Mouse (Mus musculus): ENCODE measurements around the gene Isyna1. TPM values are rescaled to one million over a fixed set of nuclear protein-coding genes. Genes with fewer than 3 reads are reported as not detected.
A peak's percentile ranks its signal among the peaks of the same experiment; 100 is the strongest.

Isyna1 gene
- polyA plus RNA-seq, 2 experiments, result 94.4 to 213 TPM

DNA sequence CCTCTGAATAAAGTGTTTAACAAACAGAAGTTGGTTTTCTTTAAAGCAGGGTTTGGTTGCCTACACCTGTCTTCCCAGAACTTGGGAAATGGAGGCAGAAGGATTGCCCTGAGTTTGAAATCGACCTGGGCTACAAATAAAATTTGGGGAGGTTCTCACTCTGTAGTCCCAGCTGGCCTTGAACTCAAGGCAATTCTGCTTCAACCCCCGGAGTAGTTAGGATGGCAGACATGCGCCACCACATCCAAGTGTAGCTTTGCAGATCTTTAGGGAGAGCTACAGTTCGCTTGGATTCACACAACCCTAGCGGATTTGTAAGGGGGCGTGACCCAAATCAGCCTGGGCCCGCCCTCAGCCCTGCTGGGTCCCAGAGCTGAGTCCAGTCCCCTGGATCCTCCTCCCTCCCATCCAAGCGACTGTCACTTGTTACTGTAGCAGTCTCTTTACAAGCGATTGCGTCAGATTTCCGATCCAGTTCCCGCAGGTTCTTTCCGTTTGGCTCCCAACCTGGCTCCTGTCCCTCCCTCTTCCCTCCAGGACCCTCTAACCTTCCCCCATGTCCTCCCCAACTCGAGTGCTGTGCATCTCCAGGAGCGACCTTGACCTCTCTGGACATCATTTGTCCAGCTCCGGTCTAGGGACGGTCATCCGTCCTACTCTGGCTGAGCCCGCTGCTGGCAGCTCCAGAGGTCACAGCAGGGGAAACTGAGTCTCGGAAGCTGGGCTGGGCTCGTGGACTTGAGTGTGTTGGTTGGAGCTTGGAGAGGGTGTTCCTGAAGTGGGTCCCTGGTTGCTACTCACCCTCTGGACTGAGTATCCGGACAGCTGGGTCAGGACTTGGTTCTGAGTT lies 36.6 kb downstream of the Isyna1 start:
- Histone ChIP-seq H3K36me3 (ENCODE audit: control insufficient read depth, insufficient read depth, low read length) (no peaks in the 10 kb centered on the region), H3K4me2 (replicated peaks; ENCODE audit: low read depth, low read length, severe bottlenecking) (peak overlapping the region; percentile 72; the same call in 1 of the 2 replicates), H3K4me1 (ENCODE audit: control insufficient read depth, insufficient read depth, low read length) (peaks cover 15% of the 10 kb centered on the region), H3K27me3 (ENCODE audit: control insufficient read depth, insufficient read depth, low read length) (peaks cover 6% of the 10 kb centered on the region; the same call in 1 of the 2 replicates), H3K27ac (replicated peaks; ENCODE audit: low read depth, low read length) (no peak overlapping the region), H3K9me3 (ENCODE audit: control insufficient read depth, low read length) (no peaks in the 10 kb centered on the region), H3K9ac (ENCODE audit: low read depth, low read length, severe bottlenecking) (no peak overlapping the region; the same call in 1 of the 2 replicates), H3K4me3 (replicated peaks; ENCODE audit: low read length) (no peak overlapping the region)
- DNase-seq (ENCODE audit: low spot score) (no peak), ATAC-seq (ENCODE audit: low FRiP score, low read depth) (no peak)
- 16% methylated on average over 22 of the region's 22 CpGs for WGBS
- TF ChIP-seq POLR2A (IDR thresholded peaks at IDR 0.05; ENCODE audit: borderline replicate concordance, extremely low read depth, insufficient read depth, insufficient read length), result no peak

DNA sequence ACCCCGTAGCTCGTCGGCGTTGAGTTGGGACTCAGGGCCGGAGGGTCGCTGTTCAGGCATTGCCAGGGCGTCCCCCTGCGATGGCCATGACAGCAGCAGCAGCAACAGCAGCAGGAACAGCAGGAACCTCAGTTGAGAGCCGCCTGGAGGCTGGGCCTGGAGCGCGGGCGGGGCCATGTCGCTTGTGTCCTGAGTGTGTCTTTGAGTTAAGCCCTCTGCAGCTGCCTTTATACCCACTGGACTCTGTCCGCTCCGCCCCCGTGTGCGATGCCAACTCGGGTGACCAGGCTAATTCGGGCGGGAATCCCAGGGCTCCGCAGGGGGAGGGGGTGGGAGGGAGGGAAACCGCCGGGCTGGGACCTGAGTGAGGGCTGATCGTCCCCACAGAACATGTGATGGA lies 37.3 kb downstream of the Isyna1 start:
- no peaks in the 10 kb centered on the region for H3K36me3 ChIP-seq (ENCODE audit: control insufficient read depth, insufficient read depth, low read length)
- no peak overlapping the region for H3K4me3 ChIP-seq (replicated peaks; ENCODE audit: low read length)
- H3K27me3 ChIP-seq (ENCODE audit: control insufficient read depth, insufficient read depth, low read length), result peaks cover 6% of the 10 kb centered on the region; the same call in 1 of the 2 replicates
- H3K9me3 ChIP-seq (ENCODE audit: control insufficient read depth, low read length), result no peaks in the 10 kb centered on the region
- ATAC-seq (ENCODE audit: low FRiP score, low read depth) (no peak), DNase-seq (ENCODE audit: low spot score) (no peak)
- no peak overlapping the region for H3K4me2 ChIP-seq (replicated peaks; ENCODE audit: low read depth, low read length, severe bottlenecking)
- H3K9ac ChIP-seq (ENCODE audit: low read depth, low read length, severe bottlenecking), result no peak overlapping the region
- WGBS, result 16% methylated on average over 23 of the region's 24 CpGs
- H3K4me1 ChIP-seq (ENCODE audit: control insufficient read depth, insufficient read depth, low read length), result peaks cover 15% of the 10 kb centered on the region
- no peak overlapping the region for H3K27ac ChIP-seq (replicated peaks; ENCODE audit: low read depth, low read length)
- no peak for TF ChIP-seq POLR2A (IDR thresholded peaks at IDR 0.05; ENCODE audit: borderline replicate concordance, extremely low read depth, insufficient read depth, insufficient read length)

DNA sequence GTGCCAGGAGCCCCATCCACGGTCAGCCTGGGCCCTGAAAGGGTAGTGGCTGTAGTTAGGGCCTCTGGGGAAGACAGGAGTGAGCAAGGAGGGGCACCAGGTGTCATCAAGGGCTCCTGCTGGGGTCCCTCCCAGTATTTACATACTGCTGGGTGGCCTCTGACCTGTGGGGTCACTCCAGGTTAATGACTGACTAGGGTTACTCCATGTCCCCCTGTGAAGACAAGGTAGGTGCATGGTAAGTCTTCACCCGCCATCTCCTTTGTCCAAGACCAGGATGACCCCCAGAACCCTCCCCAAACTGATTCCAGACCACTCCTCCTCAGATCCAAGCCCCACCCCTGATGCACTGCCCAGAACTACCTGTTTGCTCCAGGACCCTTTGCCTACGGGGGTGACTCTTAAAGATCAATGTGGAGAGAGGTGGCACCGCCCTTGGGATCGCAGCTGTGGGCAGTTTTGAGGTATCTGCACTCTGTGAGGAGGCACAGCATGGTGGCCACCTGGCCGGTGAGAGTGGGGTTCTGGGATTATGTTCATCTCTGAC lies 38.2 kb downstream of the Isyna1 start, which contains the start of gene Gdf15:
Gene Gdf15 (minus strand): TSS at position 111 of the 547 bp plus-strand sequence.
- Histone ChIP-seq H3K27me3 (ENCODE audit: control insufficient read depth, insufficient read depth, low read length) (peaks cover 6% of the 10 kb centered on the region; the same call in 1 of the 2 replicates), H3K9me3 (ENCODE audit: control insufficient read depth, low read length) (no peaks in the 10 kb centered on the region), H3K4me3 (replicated peaks; ENCODE audit: low read length) (no peak within 1 kb of the TSS), H3K4me2 (replicated peaks; ENCODE audit: low read depth, low read length, severe bottlenecking) (no peak within 1 kb of the TSS), H3K36me3 (ENCODE audit: control insufficient read depth, insufficient read depth, low read length) (no peaks in the 10 kb centered on the region), H3K9ac (ENCODE audit: low read depth, low read length, severe bottlenecking) (no peak within 1 kb of the TSS), H3K27ac (replicated peaks; ENCODE audit: low read depth, low read length) (no peak within 1 kb of the TSS), H3K4me1 (ENCODE audit: control insufficient read depth, insufficient read depth, low read length) (peaks cover 15% of the 10 kb centered on the region)
- no peak for ATAC-seq (ENCODE audit: low FRiP score, low read depth)
- DNase-seq (ENCODE audit: low spot score), result no peak
- no peak for TF ChIP-seq POLR2A (IDR thresholded peaks at IDR 0.05; ENCODE audit: borderline replicate concordance, extremely low read depth, insufficient read depth, insufficient read length)
- WGBS, result 74% methylated on average over 6 of the region's 6 CpGs

DNA sequence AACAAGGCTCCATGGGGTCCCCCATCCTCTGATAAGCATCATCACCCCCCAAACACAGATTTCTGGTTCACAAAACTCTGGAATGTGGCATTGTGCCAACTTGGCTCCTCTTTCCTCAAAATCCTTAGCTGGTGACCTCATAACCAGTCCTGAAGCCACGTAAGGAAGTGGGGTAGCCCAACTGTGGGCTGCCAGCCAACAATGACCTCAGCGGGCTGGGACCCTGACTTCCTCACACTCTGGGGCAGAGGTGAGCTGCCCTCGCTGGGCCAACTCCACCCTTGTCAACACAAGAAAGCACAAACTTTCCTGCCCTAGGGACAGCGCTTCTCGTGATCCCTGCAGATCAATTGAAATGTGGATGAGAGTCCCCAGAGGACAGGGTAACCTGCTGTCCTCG lies 39.9 kb downstream of the Isyna1 start:
- no peak for TF ChIP-seq POLR2A (IDR thresholded peaks at IDR 0.05; ENCODE audit: borderline replicate concordance, extremely low read depth, insufficient read depth, insufficient read length)
- ATAC-seq (ENCODE audit: low FRiP score, low read depth) (no peak), DNase-seq (ENCODE audit: low spot score) (peak; percentile 64)
- 49% methylated on average over 6 of the region's 6 CpGs for WGBS
- H3K27ac ChIP-seq (replicated peaks; ENCODE audit: low read depth, low read length), result no peak overlapping the region
- peaks cover 6% of the 10 kb centered on the region; the same call in 1 of the 2 replicates for H3K27me3 ChIP-seq (ENCODE audit: control insufficient read depth, insufficient read depth, low read length)
- H3K4me3 ChIP-seq (replicated peaks; ENCODE audit: low read length), result no peak overlapping the region
- peaks cover 19% of the 10 kb centered on the region for H3K4me1 ChIP-seq (ENCODE audit: control insufficient read depth, insufficient read depth, low read length)
- H3K36me3 ChIP-seq (ENCODE audit: control insufficient read depth, insufficient read depth, low read length), result no peaks in the 10 kb centered on the region
- no peak overlapping the region for H3K9ac ChIP-seq (ENCODE audit: low read depth, low read length, severe bottlenecking)
- H3K9me3 ChIP-seq (ENCODE audit: control insufficient read depth, low read length), result no peaks in the 10 kb centered on the region
- no peak overlapping the region for H3K4me2 ChIP-seq (replicated peaks; ENCODE audit: low read depth, low read length, severe bottlenecking)

DNA sequence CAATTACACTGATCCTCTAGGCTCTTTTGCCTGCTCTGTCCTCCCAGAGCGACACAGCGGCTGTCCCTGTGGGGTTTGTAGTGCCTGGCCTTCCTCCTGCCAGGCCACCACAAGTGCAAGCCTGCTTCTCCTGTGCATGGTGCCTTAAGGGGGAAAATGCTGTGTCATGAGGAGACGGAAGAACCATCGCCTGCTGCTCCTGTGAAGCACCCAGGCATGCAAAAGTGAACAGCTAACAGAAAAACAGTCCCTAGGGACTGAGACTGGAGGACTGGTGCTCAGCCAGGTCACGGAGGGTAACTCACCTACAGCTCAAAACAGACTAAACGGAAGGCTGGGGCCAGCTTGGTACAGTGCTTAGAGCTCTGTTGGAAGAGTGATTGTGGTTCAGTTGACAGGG lies 41.4 kb downstream of the Isyna1 start:
- Histone ChIP-seq H3K27me3 (ENCODE audit: control insufficient read depth, insufficient read depth, low read length) (peaks cover 6% of the 10 kb centered on the region; the same call in 1 of the 2 replicates), H3K4me3 (replicated peaks; ENCODE audit: low read length) (no peak overlapping the region), H3K4me1 (ENCODE audit: control insufficient read depth, insufficient read depth, low read length) (peaks cover 12% of the 10 kb centered on the region; the same call in 1 of the 2 replicates), H3K9ac (ENCODE audit: low read depth, low read length, severe bottlenecking) (no peak overlapping the region), H3K36me3 (ENCODE audit: control insufficient read depth, insufficient read depth, low read length) (no peaks in the 10 kb centered on the region), H3K4me2 (replicated peaks; ENCODE audit: low read depth, low read length, severe bottlenecking) (no peak overlapping the region), H3K27ac (replicated peaks; ENCODE audit: low read depth, low read length) (no peak overlapping the region), H3K9me3 (ENCODE audit: control insufficient read depth, low read length) (no peaks in the 10 kb centered on the region)
- no peak for TF ChIP-seq POLR2A (IDR thresholded peaks at IDR 0.05; ENCODE audit: borderline replicate concordance, extremely low read depth, insufficient read depth, insufficient read length)
- ATAC-seq (ENCODE audit: low FRiP score, low read depth) (no peak), DNase-seq (ENCODE audit: low spot score) (no peak)
- 74% methylated on average over 6 of the region's 6 CpGs for WGBS

Measured in limb, embryonic 14.5 days (tissue).